Mouse (Mus musculus): ENCODE data around the gene Iqschfp. TPM values are rescaled to one million over a fixed set of nuclear protein-coding genes. Genes with fewer than 3 reads are reported as not detected.

The Iqschfp gene
- polyA plus RNA-seq, 1 experiment from 2014 or later: 0.12 TPM

DNA sequence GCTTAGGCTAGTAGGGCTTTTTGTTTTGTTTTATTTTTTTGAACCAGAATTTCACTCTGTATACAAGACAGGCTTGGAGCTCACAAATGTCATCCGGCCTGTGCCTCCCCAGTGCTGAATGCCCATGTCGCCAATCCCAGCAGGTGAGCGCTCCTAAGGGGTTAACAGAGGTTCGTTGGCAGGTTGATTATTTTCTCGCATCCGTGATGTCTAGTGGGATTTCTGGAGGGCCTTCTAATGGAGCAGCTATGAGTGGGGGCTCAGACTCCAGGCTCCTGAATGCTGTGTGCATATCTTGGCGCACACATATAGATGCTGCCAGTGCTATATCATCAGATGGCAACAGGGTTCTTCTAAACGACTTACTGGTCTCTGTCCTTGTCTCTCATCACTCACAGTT lies 682.5 kb downstream of the Iqschfp start:
- Histone ChIP-seq H3K27me3 (ENCODE audit: low read depth, poor library complexity, severe bottlenecking) (peaks cover 10% of the 10 kb centered on the region), H3K27ac (replicated peaks) (no peak overlapping the region), H3K4me3 (peak overlapping the region; percentile 32; the same call in 1 of the 2 replicates), H3K9me3 (replicated peaks) (no peaks in the 10 kb centered on the region), H3K36me3 (no peaks in the 10 kb centered on the region), H3K4me1 (peaks cover 42% of the 10 kb centered on the region)
- no peak for DNase-seq (ENCODE audit: low spot score)
- WGBS: 78% methylated on average over 8 of the region's 8 CpGs

DNA sequence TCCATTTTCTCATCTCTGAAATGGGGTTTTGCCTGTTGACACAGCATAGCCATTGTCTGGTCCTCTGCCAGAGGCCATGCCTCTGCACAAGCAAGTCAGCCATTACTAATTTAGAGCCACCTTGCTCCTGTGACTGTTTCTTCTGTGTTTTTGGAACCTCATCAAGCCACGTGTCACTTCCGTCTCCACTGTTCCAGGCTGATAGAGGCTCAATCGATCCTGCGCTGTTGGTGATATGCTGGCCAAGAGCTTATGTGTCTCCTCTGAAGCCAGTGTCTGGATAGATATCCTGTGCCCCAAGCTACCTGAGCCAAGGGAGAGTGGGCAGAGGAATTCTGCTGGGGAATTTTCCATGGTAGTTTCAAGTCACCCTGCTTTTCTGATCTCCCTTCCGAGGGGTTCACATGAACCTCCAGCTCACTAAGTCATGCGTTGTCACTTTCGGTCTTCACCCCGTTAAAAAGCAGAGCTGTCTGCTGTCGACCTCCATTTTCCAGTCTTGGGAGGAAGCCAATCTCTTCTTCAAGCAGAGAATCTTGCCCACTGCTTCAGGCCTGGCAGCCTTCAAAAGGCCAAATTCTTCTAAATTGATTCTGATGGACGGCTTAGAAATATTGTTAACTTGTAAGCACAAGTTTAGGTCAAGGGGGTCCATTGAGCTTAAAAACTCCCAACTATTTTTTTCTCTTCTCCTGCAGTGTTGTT lies 683.8 kb downstream of the Iqschfp start:
- DNase-seq (ENCODE audit: low spot score): no peak
- Histone ChIP-seq H3K4me3 (no peak overlapping the region), H3K27ac (replicated peaks) (peak overlapping the region; percentile 59), H3K9me3 (replicated peaks) (no peaks in the 10 kb centered on the region), H3K27me3 (ENCODE audit: low read depth, poor library complexity, severe bottlenecking) (peaks cover 10% of the 10 kb centered on the region), H3K4me1 (peaks cover 42% of the 10 kb centered on the region), H3K36me3 (no peaks in the 10 kb centered on the region)
- 80% methylated on average over 10 of the region's 10 CpGs for WGBS

DNA sequence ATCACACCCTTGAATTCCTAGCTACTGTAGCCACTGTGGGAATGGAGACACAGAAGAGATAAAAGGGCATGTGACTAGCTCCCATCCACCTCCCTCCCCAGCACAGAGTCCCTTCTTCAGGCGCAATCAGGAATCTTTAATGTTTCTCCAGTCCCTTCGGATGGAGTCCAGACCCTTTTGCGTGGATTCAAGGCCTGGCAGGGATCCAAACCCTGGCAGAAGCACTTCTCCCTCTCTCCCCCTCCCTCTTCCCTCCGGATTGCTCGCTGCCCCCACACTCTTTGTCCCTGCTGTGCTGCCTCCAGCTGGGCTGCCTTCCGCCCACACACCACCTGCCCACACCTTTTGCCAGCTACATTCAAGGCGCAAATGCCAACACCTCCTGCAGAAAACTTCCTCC lies 684.4 kb downstream of the Iqschfp start:
- Histone ChIP-seq H3K27ac (replicated peaks) (peak overlapping the region; percentile 59; the same call in 1 of the 2 replicates), H3K9me3 (replicated peaks) (no peaks in the 10 kb centered on the region), H3K36me3 (no peaks in the 10 kb centered on the region), H3K27me3 (ENCODE audit: low read depth, poor library complexity, severe bottlenecking) (peaks cover 6% of the 10 kb centered on the region), H3K4me1 (peaks cover 42% of the 10 kb centered on the region), H3K4me3 (no peak overlapping the region)
- no peak for DNase-seq (ENCODE audit: low spot score)
- WGBS: 37% methylated on average over 7 of the region's 7 CpGs

DNA sequence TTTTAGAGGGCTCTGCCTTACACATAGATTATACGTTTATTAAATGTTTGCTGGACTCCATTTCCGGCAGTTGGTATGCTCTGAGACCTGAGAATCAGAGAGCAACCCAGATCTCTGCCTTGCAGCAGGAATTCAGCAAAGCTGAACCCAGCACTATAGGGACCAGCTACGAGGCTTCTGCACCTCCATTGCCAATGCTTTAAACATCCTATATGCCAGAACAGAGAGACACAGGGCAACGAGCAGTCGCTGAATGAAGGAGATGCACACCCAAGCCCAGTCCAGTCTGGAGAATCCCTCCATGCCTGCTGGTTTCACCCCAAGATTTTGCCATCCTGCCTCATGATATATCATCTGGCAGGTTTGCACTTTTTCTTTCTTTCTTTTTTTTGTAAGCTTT lies 684.9 kb downstream of the Iqschfp start:
- Histone ChIP-seq H3K36me3 (no peaks in the 10 kb centered on the region), H3K4me1 (peaks cover 43% of the 10 kb centered on the region), H3K9me3 (replicated peaks) (no peaks in the 10 kb centered on the region), H3K27ac (replicated peaks) (no peak overlapping the region), H3K27me3 (ENCODE audit: low read depth, poor library complexity, severe bottlenecking) (peaks cover 4% of the 10 kb centered on the region), H3K4me3 (no peak overlapping the region)
- DNase-seq (ENCODE audit: low spot score): no peak
- 72% methylated on average over 5 of the region's 5 CpGs for whole genome bisulfite sequencing

DNA sequence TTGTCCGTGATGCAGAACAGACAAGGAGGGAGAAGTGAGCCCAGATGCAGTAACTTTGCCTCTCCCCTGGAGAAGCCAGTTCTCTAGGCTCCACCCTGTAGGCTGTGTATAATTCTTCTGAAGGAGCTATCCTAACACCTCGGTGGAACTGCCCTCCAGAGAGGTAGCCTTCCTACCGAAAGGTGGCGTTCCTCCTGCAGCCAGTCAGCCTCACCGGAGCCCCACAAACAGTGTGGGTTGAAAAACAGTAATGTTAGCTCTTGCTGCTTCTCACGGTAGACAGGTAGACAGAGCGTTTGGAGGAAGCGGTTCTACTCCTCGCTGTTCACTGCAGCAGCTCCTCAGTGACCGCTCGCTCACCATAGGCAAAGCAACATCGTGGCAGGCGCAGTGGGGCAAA lies 689.6 kb downstream of the Iqschfp start:
- Histone ChIP-seq H3K36me3 (no peaks in the 10 kb centered on the region), H3K27me3 (ENCODE audit: low read depth, poor library complexity, severe bottlenecking) (no peaks in the 10 kb centered on the region), H3K27ac (replicated peaks) (no peak overlapping the region; the same call in 1 of the 2 replicates), H3K4me1 (peaks cover 51% of the 10 kb centered on the region), H3K9me3 (replicated peaks) (no peaks in the 10 kb centered on the region), H3K4me3 (no peak overlapping the region)
- DNase-seq (ENCODE audit: low spot score): no peak
- WGBS: 75% methylated on average over 13 of the region's 13 CpGs

DNA sequence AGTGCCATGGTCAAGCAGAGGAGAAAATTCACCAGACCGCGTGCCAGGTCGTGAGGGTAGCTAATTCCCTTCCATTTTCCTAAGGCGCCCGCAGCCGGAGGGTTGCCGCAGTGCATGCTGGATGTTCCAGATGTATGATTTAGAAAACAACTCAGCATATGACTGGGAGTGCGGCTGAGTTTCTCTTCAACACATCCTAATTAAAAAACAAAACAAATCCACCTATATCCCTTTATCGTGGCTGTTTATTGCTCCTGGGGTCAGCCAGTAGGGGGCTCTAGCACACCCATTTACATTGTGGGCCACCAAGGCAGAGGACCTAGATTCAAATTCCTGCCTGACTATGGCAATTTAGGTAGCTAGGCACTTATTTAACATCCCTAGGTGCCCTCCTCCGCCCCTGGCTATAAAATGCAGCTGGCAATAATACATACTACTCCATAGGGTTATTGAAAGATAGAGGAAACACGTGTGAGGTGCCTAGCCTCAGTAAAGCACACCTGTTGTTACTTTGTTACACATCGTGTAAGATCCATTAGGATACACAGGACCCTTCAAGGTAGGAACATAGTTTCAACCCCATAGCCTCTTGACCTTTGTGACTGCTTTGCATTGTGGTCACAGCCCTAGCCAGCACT lies 690.2 kb downstream of the Iqschfp start:
- no peak for DNase-seq (ENCODE audit: low spot score)
- H3K9me3 ChIP-seq (replicated peaks): no peaks in the 10 kb centered on the region
- H3K27me3 ChIP-seq (ENCODE audit: low read depth, poor library complexity, severe bottlenecking): no peaks in the 10 kb centered on the region
- H3K27ac ChIP-seq (replicated peaks): peak overlapping the region; percentile 87
- WGBS: 82% methylated on average over 12 of the region's 12 CpGs
- H3K4me3 ChIP-seq: no peak overlapping the region
- peaks cover 54% of the 10 kb centered on the region for H3K4me1 ChIP-seq
- no peaks in the 10 kb centered on the region for H3K36me3 ChIP-seq

DNA sequence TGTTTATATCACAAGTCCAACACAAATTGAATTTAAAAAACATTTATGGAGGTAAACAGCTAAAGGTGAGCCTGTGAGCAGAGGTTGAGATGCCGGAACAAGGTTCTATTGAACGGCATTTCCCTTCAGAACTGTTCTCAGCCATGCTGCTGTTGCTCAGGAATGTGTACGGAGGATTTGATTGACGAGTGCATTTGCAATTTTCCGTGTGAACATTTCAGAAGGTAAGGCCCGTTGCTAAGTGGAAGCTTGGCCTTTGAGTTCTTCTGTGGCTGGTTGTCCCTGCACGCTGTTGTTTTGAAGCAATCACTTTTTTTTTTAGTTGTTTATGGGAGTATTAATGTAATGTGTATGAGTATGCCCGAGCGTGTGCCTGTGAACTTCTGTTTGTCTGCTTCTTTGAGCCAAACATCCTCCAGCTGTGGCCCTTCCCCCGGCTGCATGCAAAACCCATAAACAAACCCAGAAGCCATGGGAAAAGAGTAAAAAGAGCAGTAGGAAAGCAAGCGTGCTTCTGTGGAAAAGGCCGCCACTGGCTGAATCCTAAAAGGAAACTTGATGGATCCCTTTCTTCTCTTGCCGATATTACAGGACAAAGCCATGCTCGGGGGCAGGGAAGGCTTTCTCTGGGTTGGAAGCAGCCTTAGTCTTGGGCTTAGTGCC lies 691.1 kb downstream of the Iqschfp start:
- H3K4me3 ChIP-seq: peak overlapping the region; percentile 30
- peaks cover 63% of the 10 kb centered on the region for H3K4me1 ChIP-seq

DNA sequence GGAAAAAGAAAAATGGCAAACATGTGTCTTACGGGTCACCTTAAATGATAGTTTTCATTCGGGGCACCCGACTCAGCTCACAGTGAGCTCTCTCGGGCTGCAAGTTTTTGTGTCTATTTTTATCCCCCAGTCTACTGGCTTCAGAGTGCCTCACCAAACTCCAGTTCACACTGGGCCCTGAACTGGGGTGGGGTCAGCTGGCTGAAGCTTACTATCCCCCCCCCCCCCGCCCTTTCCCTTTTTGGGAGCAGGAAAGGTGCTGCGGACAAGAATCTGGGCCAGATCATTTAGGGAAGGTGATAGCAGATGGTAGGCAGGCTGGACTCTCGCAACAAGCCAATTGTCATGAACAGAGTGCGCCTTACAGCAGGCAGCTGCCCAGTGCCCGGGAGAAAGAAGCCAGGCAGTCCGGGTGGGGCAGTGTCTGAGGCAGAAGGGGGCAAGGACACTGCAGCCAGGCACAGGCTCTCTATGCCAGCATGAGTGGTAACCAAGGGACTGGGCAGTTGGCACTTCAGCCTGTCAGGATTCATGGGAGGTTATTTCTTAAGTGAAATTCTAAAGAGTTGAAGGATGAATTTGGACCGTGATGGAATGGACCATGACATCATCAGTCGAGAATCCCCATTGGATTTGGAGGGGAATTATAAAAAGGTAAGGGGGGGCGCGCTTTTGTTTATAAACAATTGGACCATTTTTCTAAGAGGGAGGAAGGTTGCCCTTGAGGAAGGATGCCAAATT lies 691.9 kb downstream of the Iqschfp start:
- no peaks in the 10 kb centered on the region for H3K36me3 ChIP-seq
- DNase-seq (ENCODE audit: low spot score): peak; percentile 35
- WGBS: 61% methylated on average over 14 of the region's 14 CpGs
- H3K27ac ChIP-seq (replicated peaks): peak overlapping the region; percentile 87
- H3K4me3 ChIP-seq: peak overlapping the region; percentile 30
- no peaks in the 10 kb centered on the region for H3K27me3 ChIP-seq (ENCODE audit: low read depth, poor library complexity, severe bottlenecking)
- no peaks in the 10 kb centered on the region for H3K9me3 ChIP-seq (replicated peaks)
- H3K4me1 ChIP-seq: peaks cover 65% of the 10 kb centered on the region

More for the DNA sequence above, 691.1 kb downstream of the Iqschfp start:
- Histone ChIP-seq H3K36me3 (no peaks in the 10 kb centered on the region), H3K27me3 (ENCODE audit: low read depth, poor library complexity, severe bottlenecking) (no peaks in the 10 kb centered on the region), H3K27ac (replicated peaks) (peak overlapping the region; percentile 87), H3K9me3 (replicated peaks) (no peaks in the 10 kb centered on the region)
- WGBS: 18% methylated on average over 14 of the region's 14 CpGs
- DNase-seq (ENCODE audit: low spot score): peak; percentile 37

DNA sequence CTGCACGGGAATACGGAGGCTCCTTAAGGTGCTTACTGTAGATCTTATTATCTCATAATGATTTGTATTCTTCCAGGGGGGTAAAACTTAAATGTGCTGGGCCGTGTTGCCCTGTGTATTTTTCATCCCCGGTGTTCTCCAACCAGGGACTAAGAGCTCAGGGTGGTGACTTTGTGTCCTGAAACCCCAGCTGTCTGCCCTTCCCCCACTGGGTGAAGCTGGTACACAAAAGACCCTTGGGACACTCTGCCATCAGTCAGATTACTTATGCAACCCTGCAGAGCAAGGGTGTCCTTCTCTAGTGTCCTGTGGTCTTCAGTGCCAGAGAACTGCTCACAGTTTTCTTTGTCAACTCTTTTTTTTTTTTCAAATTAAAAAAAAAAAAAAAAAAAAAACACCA lies 693.2 kb downstream of the Iqschfp start:
- WGBS: 78% methylated on average over 4 of the region's 4 CpGs
- Histone ChIP-seq H3K4me1 (peaks cover 75% of the 10 kb centered on the region), H3K9me3 (replicated peaks) (no peaks in the 10 kb centered on the region), H3K27ac (replicated peaks) (peak overlapping the region; percentile 57; the same call in 1 of the 2 replicates), H3K4me3 (no peak overlapping the region), H3K27me3 (ENCODE audit: low read depth, poor library complexity, severe bottlenecking) (no peaks in the 10 kb centered on the region), H3K36me3 (no peaks in the 10 kb centered on the region)
- DNase-seq (ENCODE audit: low spot score): no peak

DNA sequence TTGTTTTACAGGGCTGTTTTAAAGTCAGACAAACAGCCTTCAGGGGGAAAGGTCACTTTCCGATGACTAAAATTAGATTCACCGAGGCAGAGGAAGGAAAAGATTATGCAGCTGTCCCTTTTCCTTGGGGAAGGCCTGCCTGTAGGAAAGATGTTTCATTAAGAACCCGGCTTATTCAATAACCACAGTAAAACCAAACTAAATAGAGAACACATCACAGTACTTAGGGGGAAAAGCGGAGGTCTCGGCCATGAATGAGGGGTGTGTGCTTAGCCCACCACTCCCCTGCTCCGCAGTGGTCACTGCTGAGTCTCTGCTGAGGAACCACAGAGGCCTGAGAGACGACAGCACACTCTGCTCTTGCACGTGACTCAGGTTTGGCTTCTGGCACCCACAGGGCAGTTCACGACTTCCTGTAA lies 694.6 kb downstream of the Iqschfp start:
- Histone ChIP-seq H3K4me3 (no peak overlapping the region), H3K4me1 (peaks cover 85% of the 10 kb centered on the region), H3K27ac (replicated peaks) (peak overlapping the region; percentile 78), H3K27me3 (ENCODE audit: low read depth, poor library complexity, severe bottlenecking) (no peaks in the 10 kb centered on the region), H3K36me3 (no peaks in the 10 kb centered on the region), H3K9me3 (replicated peaks) (no peaks in the 10 kb centered on the region)
- 53% methylated on average over 9 of the region's 9 CpGs for WGBS
- DNase-seq (ENCODE audit: low spot score): no peak

DNA sequence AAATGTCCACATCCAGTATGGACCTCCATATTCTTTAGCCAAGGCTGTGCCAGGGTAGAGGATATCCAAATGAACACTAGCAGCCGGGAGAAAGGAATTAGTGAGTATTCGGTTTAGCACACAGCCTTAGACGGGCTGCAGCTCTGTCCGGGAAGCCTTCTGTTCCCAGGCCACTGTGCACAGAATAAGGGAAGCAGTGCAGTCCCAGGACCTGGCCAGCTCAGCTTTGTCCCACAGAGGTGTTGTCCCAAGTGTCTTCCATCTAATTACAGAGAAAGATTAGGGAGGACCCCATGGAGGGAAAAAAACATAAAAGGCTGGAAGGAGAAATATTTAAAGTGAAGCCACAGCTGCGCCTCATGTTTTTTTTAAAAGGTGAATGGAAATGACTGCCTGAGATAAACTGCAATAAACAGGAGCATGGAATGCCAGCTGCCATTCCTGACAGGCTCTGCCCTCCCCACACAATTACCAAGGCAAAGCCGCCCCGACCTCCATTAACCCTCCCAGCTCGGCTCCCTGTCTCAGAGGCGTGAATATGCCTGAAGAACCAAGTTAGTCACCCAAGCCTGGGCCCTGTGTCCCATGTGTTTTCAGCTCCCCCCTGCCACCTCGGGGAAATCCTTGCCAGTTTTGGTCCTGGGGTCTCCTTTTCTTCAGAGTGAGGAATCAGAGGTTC lies 695.7 kb downstream of the Iqschfp start:
- H3K36me3 ChIP-seq: no peaks in the 10 kb centered on the region
- no peak overlapping the region for H3K4me3 ChIP-seq
- H3K27me3 ChIP-seq (ENCODE audit: low read depth, poor library complexity, severe bottlenecking): no peaks in the 10 kb centered on the region
- H3K4me1 ChIP-seq: peaks cover 85% of the 10 kb centered on the region
- DNase-seq (ENCODE audit: low spot score): no peak
- H3K9me3 ChIP-seq (replicated peaks): no peaks in the 10 kb centered on the region
- H3K27ac ChIP-seq (replicated peaks): peak overlapping the region; percentile 78
- WGBS: 61% methylated on average over 10 of the region's 10 CpGs

DNA sequence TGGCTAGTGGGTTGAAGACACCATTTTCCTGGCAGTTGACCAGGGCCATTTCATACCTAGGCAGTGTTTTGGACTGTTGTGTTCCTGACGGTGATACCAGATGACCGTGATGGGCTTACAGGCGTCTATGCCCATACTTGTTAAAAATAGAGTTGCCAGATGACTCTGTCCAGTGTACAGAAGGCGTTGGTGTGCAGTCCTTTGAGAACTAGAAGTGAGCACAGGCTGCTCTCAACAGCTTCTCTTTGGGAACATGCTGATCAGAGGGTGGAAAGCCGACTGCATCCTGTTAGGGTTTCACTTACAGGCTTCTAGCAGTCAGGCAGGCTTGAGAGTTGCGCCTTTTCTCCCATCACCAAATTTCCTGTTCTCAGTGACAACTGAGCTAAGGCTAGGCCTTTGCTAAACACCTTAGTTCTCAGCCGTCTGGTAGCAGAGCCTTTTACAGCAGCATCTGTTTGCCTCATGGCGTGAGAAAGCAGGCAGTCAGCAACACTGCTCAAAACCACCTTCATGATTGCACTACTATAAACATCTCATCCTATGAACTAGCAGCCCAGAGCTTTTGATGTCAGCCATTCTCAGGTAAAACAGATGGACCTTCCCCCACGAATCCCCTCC lies 697.3 kb downstream of the Iqschfp start:
- H3K4me3 ChIP-seq: no peak overlapping the region
- H3K9me3 ChIP-seq (replicated peaks): no peaks in the 10 kb centered on the region
- WGBS: 89% methylated on average over 9 of the region's 9 CpGs
- H3K4me1 ChIP-seq: peaks cover 79% of the 10 kb centered on the region
- H3K27me3 ChIP-seq (ENCODE audit: low read depth, poor library complexity, severe bottlenecking): no peaks in the 10 kb centered on the region
- peak overlapping the region; percentile 47; the same call in 1 of the 2 replicates for H3K27ac ChIP-seq (replicated peaks)
- H3K36me3 ChIP-seq: no peaks in the 10 kb centered on the region
- no peak for DNase-seq (ENCODE audit: low spot score)
